Mouse (Mus musculus): Measurements from ENCODE around the gene Fam228a.
"Not testable (repeated sequence)": the region's sequence is repeated elsewhere in the genome, so short reads cannot be mapped to it uniquely, and the experiment has no call there.

The Fam228a gene

GRCm38 (mm10) chr12:4719066-4719761 lies 19.0 kb downstream of the Fam228a start:
- no peak for DNase-seq (ENCODE audit: low read depth, low spot score)

- DNase-seq (ENCODE audit: low read depth, low spot score), result peak; percentile 66
Measured at GRCm38 (mm10) chr12:4717417-4717816, 20.8 kb downstream of the Fam228a start.

- DNase-seq (ENCODE audit: low read depth, low spot score), result no peak
Measured at GRCm38 (mm10) chr12:4715606-4716005, 22.6 kb downstream of the Fam228a start.

- no peak for DNase-seq (ENCODE audit: low read depth, low spot score)
Measured at GRCm38 (mm10) chr12:4713361-4713760, 24.9 kb downstream of the Fam228a start.

- no peak for DNase-seq (ENCODE audit: low read depth, low spot score)
Measured at GRCm38 (mm10) chr12:4709926-4710325, 28.3 kb downstream of the Fam228a start.

- no peak for DNase-seq (ENCODE audit: low read depth, low spot score)
Measured at GRCm38 (mm10) chr12:4708881-4709604, 29.2 kb downstream of the Fam228a start.

- no peak for DNase-seq (ENCODE audit: low read depth, low spot score)
Measured at GRCm38 (mm10) chr12:4708296-4708695, 29.9 kb downstream of the Fam228a start.

- DNase-seq (ENCODE audit: low read depth, low spot score), result no peak
Measured at GRCm38 (mm10) chr12:4707488-4708017, 30.7 kb downstream of the Fam228a start.

- DNase-seq (ENCODE audit: low read depth, low spot score), result no peak
Measured at GRCm38 (mm10) chr12:4706901-4707300, 31.3 kb downstream of the Fam228a start.

GRCm38 (mm10) chr12:4706175-4706574 lies 32.1 kb downstream of the Fam228a start:
- no peak for DNase-seq (ENCODE audit: low read depth, low spot score)

GRCm38 (mm10) chr12:4705626-4706025 lies 32.6 kb downstream of the Fam228a start:
- not testable (repeated sequence) for DNase-seq (ENCODE audit: low read depth, low spot score)

GRCm38 (mm10) chr12:4694534-4694933 lies 43.7 kb downstream of the Fam228a start:
- DNase-seq (ENCODE audit: low read depth, low spot score), result no peak

GRCm38 (mm10) chr12:4691193-4691592 lies 47.0 kb downstream of the Fam228a start:
- DNase-seq (ENCODE audit: low read depth, low spot score), result no peak

GRCm38 (mm10) chr12:4689341-4689740 lies 48.9 kb downstream of the Fam228a start:
- no peak for DNase-seq (ENCODE audit: low read depth, low spot score)

- DNase-seq (ENCODE audit: low read depth, low spot score), result no peak
Measured at GRCm38 (mm10) chr12:4688386-4688785, 49.8 kb downstream of the Fam228a start.

- DNase-seq (ENCODE audit: low read depth, low spot score), result no peak
Measured at GRCm38 (mm10) chr12:4685441-4685840, 52.8 kb downstream of the Fam228a start.

GRCm38 (mm10) chr12:4679971-4680370 lies 58.3 kb downstream of the Fam228a start:
- no peak for DNase-seq (ENCODE audit: low read depth, low spot score)

- no peak for DNase-seq (ENCODE audit: low read depth, low spot score)
Measured at GRCm38 (mm10) chr12:4676336-4676735, 61.9 kb downstream of the Fam228a start.

- no peak for DNase-seq (ENCODE audit: low read depth, low spot score)
Measured at GRCm38 (mm10) chr12:4665675-4666037, 72.6 kb downstream of the Fam228a start.

- no peak for DNase-seq (ENCODE audit: low read depth, low spot score)
Measured at GRCm38 (mm10) chr12:4664929-4665674, 73.1 kb downstream of the Fam228a start.

All from R1 (cell line).